Mouse (Mus musculus): ENCODE results near the gene Nxn.

Nxn gene

GRCm38 (mm10) chr11:76366720-76367119 is 32.2 kb downstream of the Nxn start:
- in situ Hi-C loops (cut with MboI; ENCODE audit: low sequenced_read_pairs): no loop called here

- in situ Hi-C loops (cut with MboI; ENCODE audit: low sequenced_read_pairs): no loop called here
These were observed 34.9 kb downstream of the Nxn start for GRCm38 (mm10) chr11:76364038-76364437.

- in situ Hi-C loops (cut with MboI; ENCODE audit: low sequenced_read_pairs): no loop called here
These were observed 35.3 kb downstream of the Nxn start for GRCm38 (mm10) chr11:76363636-76364035.

GRCm38 (mm10) chr11:76363178-76363577 is 35.8 kb downstream of the Nxn start:
- in situ Hi-C loops (cut with MboI; ENCODE audit: low sequenced_read_pairs): no loop called here

GRCm38 (mm10) chr11:76361422-76361821 is 37.5 kb downstream of the Nxn start:
- in situ Hi-C loops (cut with MboI; ENCODE audit: low sequenced_read_pairs): no loop called here

GRCm38 (mm10) chr11:76360255-76360654 is 38.7 kb downstream of the Nxn start:
- in situ Hi-C loops (cut with MboI; ENCODE audit: low sequenced_read_pairs): no loop called here

- in situ Hi-C loops (cut with MboI; ENCODE audit: low sequenced_read_pairs): no loop called here
These were observed 40.2 kb downstream of the Nxn start for GRCm38 (mm10) chr11:76358628-76359320.

GRCm38 (mm10) chr11:76357464-76357863 is 41.5 kb downstream of the Nxn start:
- in situ Hi-C loops (cut with MboI; ENCODE audit: low sequenced_read_pairs): no loop called here

- in situ Hi-C loops (cut with MboI; ENCODE audit: low sequenced_read_pairs): no loop called here
These were observed 42.8 kb downstream of the Nxn start for GRCm38 (mm10) chr11:76356091-76356490.

- in situ Hi-C loops (cut with MboI; ENCODE audit: low sequenced_read_pairs): no loop called here
These were observed 43.5 kb downstream of the Nxn start for GRCm38 (mm10) chr11:76355425-76355824.

- in situ Hi-C loops (cut with MboI; ENCODE audit: low sequenced_read_pairs): no loop called here
These were observed 45.9 kb downstream of the Nxn start for GRCm38 (mm10) chr11:76352861-76353558.

GRCm38 (mm10) chr11:76351624-76352011 is 47.3 kb downstream of the Nxn start:
- in situ Hi-C loops (cut with MboI; ENCODE audit: low sequenced_read_pairs): no loop called here

GRCm38 (mm10) chr11:76350931-76351623 is 47.9 kb downstream of the Nxn start:
- in situ Hi-C loops (cut with MboI; ENCODE audit: low sequenced_read_pairs): no loop called here

GRCm38 (mm10) chr11:76349833-76350232 is 49.1 kb downstream of the Nxn start:
- in situ Hi-C loops (cut with MboI; ENCODE audit: low sequenced_read_pairs): no loop called here

- in situ Hi-C loops (cut with MboI; ENCODE audit: low sequenced_read_pairs): no loop called here
These were observed 51.4 kb downstream of the Nxn start for GRCm38 (mm10) chr11:76347589-76347988.

- in situ Hi-C loops (cut with MboI; ENCODE audit: low sequenced_read_pairs): no loop called here
These were observed 55.9 kb downstream of the Nxn start for GRCm38 (mm10) chr11:76343031-76343430.

GRCm38 (mm10) chr11:76341884-76342645 is 56.9 kb downstream of the Nxn start:
- in situ Hi-C loops (cut with MboI; ENCODE audit: low sequenced_read_pairs): no loop called here

GRCm38 (mm10) chr11:76341163-76341562 is 57.8 kb downstream of the Nxn start:
- in situ Hi-C loops (cut with MboI; ENCODE audit: low sequenced_read_pairs): no loop called here

GRCm38 (mm10) chr11:76339830-76340229 is 59.1 kb downstream of the Nxn start:
- in situ Hi-C loops (cut with MboI; ENCODE audit: low sequenced_read_pairs): no loop called here

- in situ Hi-C loops (cut with MboI; ENCODE audit: low sequenced_read_pairs): no loop called here
These were observed 59.8 kb downstream of the Nxn start for GRCm38 (mm10) chr11:76339141-76339540.

- in situ Hi-C loops (cut with MboI; ENCODE audit: low sequenced_read_pairs): no loop called here
These were observed 60.3 kb downstream of the Nxn start for GRCm38 (mm10) chr11:76338656-76339055.

Data from CH12F3 (cell line).